Mouse (Mus musculus): ENCODE measurements around the gene Eml2. TPM values are rescaled to one million over a fixed set of nuclear protein-coding genes. Genes with fewer than 3 reads are reported as not detected.

Gene Eml2
- 1.9 and 2.9 TPM in 2 replicates for polyA plus RNA-seq (2014; fragmentation: Nextera tagmentation; extraction: Ambion mirVana)

GRCm38 (mm10) chr7:19175708-19176515 is at the start of gene Eml2:
Gene Eml2, plus strand, starts transcription at chr7:19176421.
- DNase-seq (ENCODE audit: low spot score) = peak; percentile 56

GRCm38 (mm10) chr7:19127744-19128143 is 48.5 kb upstream of the Eml2 start:
- 76% methylated on average over 5 of the region's 5 CpGs for WGBS
- ATAC-seq (replicated peaks; ENCODE audit: low FRiP score, low TSS enrichment, low read depth) = no peak

More at GRCm38 (mm10) chr7:19175708-19176515, at the start of gene Eml2:
- peak within 1 kb of the TSS; percentile 18 for H3K4me3 ChIP-seq (ENCODE audit: low read depth, low read length)
- ATAC-seq (replicated peaks; ENCODE audit: low FRiP score, low TSS enrichment, low read depth) = peak; percentile 63; the same call in 1 of the 2 replicates
- no peak within 1 kb of the TSS for H3K27ac ChIP-seq (ENCODE audit: low read depth)
- no peaks in the 10 kb centered on the region for H3K36me3 ChIP-seq (ENCODE audit: control insufficient read depth, insufficient read depth, low read length)
- 0 out of 2 replicates have a peak, but pooled peaks cover 4% of the 10 kb centered on the region for H3K9me3 ChIP-seq (ENCODE audit: control insufficient read depth, low read length)
- H3K4me2 ChIP-seq (ENCODE audit: low read length) = peak within 1 kb of the TSS; percentile 38
- peaks cover 18% of the 10 kb centered on the region for H3K4me1 ChIP-seq (replicated peaks; ENCODE audit: control insufficient read depth, insufficient read depth, low read length)
- no peak within 1 kb of the TSS for H3K9ac ChIP-seq (ENCODE audit: low read length)
- WGBS = 2% methylated on average over 30 of the region's 30 CpGs
- peaks cover 55% of the 10 kb centered on the region for H3K27me3 ChIP-seq (replicated peaks; ENCODE audit: control insufficient read depth, insufficient read depth, low read length)

GRCm38 (mm10) chr7:19129396-19129795 is 46.8 kb upstream of the Eml2 start:
- H3K9me3 ChIP-seq (ENCODE audit: control insufficient read depth, low read length) = no peaks in the 10 kb centered on the region
- ATAC-seq (replicated peaks; ENCODE audit: low FRiP score, low TSS enrichment, low read depth) = no peak
- no peak overlapping the region for H3K4me2 ChIP-seq (ENCODE audit: low read length)
- no peak overlapping the region for H3K9ac ChIP-seq (ENCODE audit: low read length)
- DNase-seq (ENCODE audit: low spot score) = no peak
- peaks cover 12% of the 10 kb centered on the region; the same call in 1 of the 2 replicates for H3K4me1 ChIP-seq (replicated peaks; ENCODE audit: control insufficient read depth, insufficient read depth, low read length)
- no peaks in the 10 kb centered on the region for H3K27me3 ChIP-seq (replicated peaks; ENCODE audit: control insufficient read depth, insufficient read depth, low read length)
- H3K27ac ChIP-seq (ENCODE audit: low read depth) = no peak overlapping the region
- 92% methylated on average over 5 of the region's 5 CpGs for WGBS
- H3K36me3 ChIP-seq (ENCODE audit: control insufficient read depth, insufficient read depth, low read length) = peaks cover 9% of the 10 kb centered on the region
- H3K4me3 ChIP-seq (ENCODE audit: low read depth, low read length) = no peak overlapping the region

More at GRCm38 (mm10) chr7:19127744-19128143, 48.5 kb upstream of the Eml2 start:
- Histone ChIP-seq H3K27ac (ENCODE audit: low read depth) (no peak overlapping the region), H3K4me3 (ENCODE audit: low read depth, low read length) (no peak overlapping the region), H3K27me3 (replicated peaks; ENCODE audit: control insufficient read depth, insufficient read depth, low read length) (no peaks in the 10 kb centered on the region), H3K4me1 (replicated peaks; ENCODE audit: control insufficient read depth, insufficient read depth, low read length) (peaks cover 12% of the 10 kb centered on the region; the same call in 1 of the 2 replicates), H3K4me2 (ENCODE audit: low read length) (no peak overlapping the region), H3K9me3 (ENCODE audit: control insufficient read depth, low read length) (no peaks in the 10 kb centered on the region), H3K36me3 (ENCODE audit: control insufficient read depth, insufficient read depth, low read length) (peaks cover 9% of the 10 kb centered on the region), H3K9ac (ENCODE audit: low read length) (no peak overlapping the region)
- no peak for DNase-seq (ENCODE audit: low spot score)

GRCm38 (mm10) chr7:19130657-19131056 is 45.6 kb upstream of the Eml2 start:
- DNase-seq (ENCODE audit: low spot score) (no peak), ATAC-seq (replicated peaks; ENCODE audit: low FRiP score, low TSS enrichment, low read depth) (no peak)
- Histone ChIP-seq H3K4me2 (ENCODE audit: low read length) (peak overlapping the region; percentile 67), H3K9ac (ENCODE audit: low read length) (no peak overlapping the region), H3K36me3 (ENCODE audit: control insufficient read depth, insufficient read depth, low read length) (peaks cover 18% of the 10 kb centered on the region), H3K4me1 (replicated peaks; ENCODE audit: control insufficient read depth, insufficient read depth, low read length) (peaks cover 12% of the 10 kb centered on the region; the same call in 1 of the 2 replicates), H3K4me3 (ENCODE audit: low read depth, low read length) (peak overlapping the region; percentile 40), H3K27ac (ENCODE audit: low read depth) (peak overlapping the region; percentile 43), H3K9me3 (ENCODE audit: control insufficient read depth, low read length) (no peaks in the 10 kb centered on the region), H3K27me3 (replicated peaks; ENCODE audit: control insufficient read depth, insufficient read depth, low read length) (no peaks in the 10 kb centered on the region)
- WGBS = 32% methylated on average over 4 of the region's 4 CpGs

GRCm38 (mm10) chr7:19131324-19131848 is 44.8 kb upstream of the Eml2 start:
- ATAC-seq (replicated peaks; ENCODE audit: low FRiP score, low TSS enrichment, low read depth) (peak; percentile 99), DNase-seq (ENCODE audit: low spot score) (peak; percentile 94)
- no peaks in the 10 kb centered on the region for H3K27me3 ChIP-seq (replicated peaks; ENCODE audit: control insufficient read depth, insufficient read depth, low read length)
- H3K36me3 ChIP-seq (ENCODE audit: control insufficient read depth, insufficient read depth, low read length) = peaks cover 26% of the 10 kb centered on the region
- WGBS = under 1% methylated on average over 39 of the region's 39 CpGs
- peaks cover 12% of the 10 kb centered on the region; the same call in 1 of the 2 replicates for H3K4me1 ChIP-seq (replicated peaks; ENCODE audit: control insufficient read depth, insufficient read depth, low read length)
- H3K4me3 ChIP-seq (ENCODE audit: low read depth, low read length) = peak overlapping the region; percentile 40
- peak overlapping the region; percentile 67 for H3K4me2 ChIP-seq (ENCODE audit: low read length)
- H3K9me3 ChIP-seq (ENCODE audit: control insufficient read depth, low read length) = no peaks in the 10 kb centered on the region
- peak overlapping the region; percentile 47 for H3K27ac ChIP-seq (ENCODE audit: low read depth)
- H3K9ac ChIP-seq (ENCODE audit: low read length) = peak overlapping the region; percentile 37; the same call in 1 of the 2 replicates

GRCm38 (mm10) chr7:19136168-19136567 is 40.1 kb upstream of the Eml2 start:
- DNase-seq (ENCODE audit: low spot score) (no peak), ATAC-seq (replicated peaks; ENCODE audit: low FRiP score, low TSS enrichment, low read depth) (no peak)
- no peak overlapping the region for H3K27ac ChIP-seq (ENCODE audit: low read depth)
- no peak overlapping the region for H3K9ac ChIP-seq (ENCODE audit: low read length)
- 94% methylated on average over 13 of the region's 13 CpGs for WGBS
- H3K4me3 ChIP-seq (ENCODE audit: low read depth, low read length) = no peak overlapping the region
- H3K27me3 ChIP-seq (replicated peaks; ENCODE audit: control insufficient read depth, insufficient read depth, low read length) = no peaks in the 10 kb centered on the region
- H3K36me3 ChIP-seq (ENCODE audit: control insufficient read depth, insufficient read depth, low read length) = peaks cover 63% of the 10 kb centered on the region
- H3K4me2 ChIP-seq (ENCODE audit: low read length) = no peak overlapping the region
- no peaks in the 10 kb centered on the region for H3K9me3 ChIP-seq (ENCODE audit: control insufficient read depth, low read length)
- 0 out of 2 replicates have a peak, but pooled peaks cover 5% of the 10 kb centered on the region for H3K4me1 ChIP-seq (replicated peaks; ENCODE audit: control insufficient read depth, insufficient read depth, low read length)

GRCm38 (mm10) chr7:19136673-19137334 is 39.4 kb upstream of the Eml2 start:
- H3K9me3 ChIP-seq (ENCODE audit: control insufficient read depth, low read length) = no peaks in the 10 kb centered on the region
- ATAC-seq (replicated peaks; ENCODE audit: low FRiP score, low TSS enrichment, low read depth) = no peak

GRCm38 (mm10) chr7:19137380-19137779 is 38.8 kb upstream of the Eml2 start:
- ATAC-seq (replicated peaks; ENCODE audit: low FRiP score, low TSS enrichment, low read depth) = 0 out of 2 replicates have a peak, but pooled peaks have one; percentile 10
- Histone ChIP-seq H3K9me3 (ENCODE audit: control insufficient read depth, low read length) (no peaks in the 10 kb centered on the region), H3K9ac (ENCODE audit: low read length) (no peak overlapping the region), H3K4me3 (ENCODE audit: low read depth, low read length) (no peak overlapping the region), H3K27ac (ENCODE audit: low read depth) (no peak overlapping the region), H3K36me3 (ENCODE audit: control insufficient read depth, insufficient read depth, low read length) (peaks cover 63% of the 10 kb centered on the region), H3K4me1 (replicated peaks; ENCODE audit: control insufficient read depth, insufficient read depth, low read length) (no peaks in the 10 kb centered on the region), H3K27me3 (replicated peaks; ENCODE audit: control insufficient read depth, insufficient read depth, low read length) (no peaks in the 10 kb centered on the region), H3K4me2 (ENCODE audit: low read length) (no peak overlapping the region)
- 50% methylated on average over 5 of the region's 5 CpGs for WGBS
- peak; percentile 81 for DNase-seq (ENCODE audit: low spot score)

More at GRCm38 (mm10) chr7:19136673-19137334, 39.4 kb upstream of the Eml2 start:
- Histone ChIP-seq H3K4me2 (ENCODE audit: low read length) (no peak overlapping the region), H3K9ac (ENCODE audit: low read length) (no peak overlapping the region), H3K27ac (ENCODE audit: low read depth) (no peak overlapping the region), H3K27me3 (replicated peaks; ENCODE audit: control insufficient read depth, insufficient read depth, low read length) (no peaks in the 10 kb centered on the region), H3K36me3 (ENCODE audit: control insufficient read depth, insufficient read depth, low read length) (peaks cover 63% of the 10 kb centered on the region), H3K4me3 (ENCODE audit: low read depth, low read length) (no peak overlapping the region), H3K4me1 (replicated peaks; ENCODE audit: control insufficient read depth, insufficient read depth, low read length) (0 out of 2 replicates have a peak, but pooled peaks cover 4% of the 10 kb centered on the region)
- no peak for DNase-seq (ENCODE audit: low spot score)
- 91% methylated on average over 38 of the region's 38 CpGs for WGBS
